Comparison of ENCODE assay signal across 13 mouse cellular contexts in genomic region chr13:42379675-42380074, GRCm38 (mm10).
DNase-seq lines count a peak whose midpoint lies in the region.
"Had no signal": no experiment of that assay in that cellular context is flagged by ENCODE, and none has a peak within 500 bp of the region (broad histone marks: within the 10 kb centered on the region; RNA-seq: fewer than 3 reads in every experiment).

No protein-coding gene starts in this region.

- intact Hi-C loops in heart, postnatal 36 days (cut with DNase I), result no loop called here

- peak; percentile 4 for DNase-seq in embryo, embryonic 11 days
- no peak for DNase-seq in embryo, embryonic 10 days (ENCODE audit: low spot score)
- DNase-seq in gastrocnemius, adult 8-10 months (ENCODE audit: low spot score in 2 of 2), result peak; percentile 3 to 9
- no peak for DNase-seq in gastrocnemius, postnatal 4 days (ENCODE audit: low spot score in 2 of 2)
- peak; percentile 9 to 15 for DNase-seq in heart, adult 9 months (ENCODE audit: low spot score in 2 of 2)
- no peak for DNase-seq in heart, postnatal 36 days
- no peak for DNase-seq in left cerebral cortex, adult 11 months (ENCODE audit: low spot score)
- DNase-seq: adrenal gland, postnatal 14 days; cerebellum, adult 11-12 months; cerebellum, adult 9-11 months; cerebellum, postnatal 36 days; heart, adult 2 months; kidney, adult 2 months had no signal

Comparison
In these comparisons a context has a peak if more than half of its experiments do, and no peak if none do; other contexts are left out.
1. DNase-seq: peak in embryo, embryonic 11 days (single experiment), gastrocnemius, adult 8-10 months (2 of 2) and heart, adult 9 months (2 of 2); none in embryo, embryonic 10 days (single experiment), gastrocnemius, postnatal 4 days (0 of 2), heart, postnatal 36 days (0 of 2) and left cerebral cortex, adult 11 months (single experiment).